Comparison of ENCODE assay signal across 26 mouse cellular contexts in genomic region chr2:120387291-120387690, GRCm38 (mm10).
"Had no signal": no experiment of that assay in that cellular context is flagged by ENCODE, and none has a peak within 500 bp of the region (broad histone marks: within the 10 kb centered on the region; RNA-seq: fewer than 3 reads in every experiment).

No protein-coding gene starts in this region.

- H3K27ac ChIP-seq: embryonic facial prominence, embryonic 10.5 days; embryonic facial prominence, embryonic 12.5 days; embryonic facial prominence, embryonic 13.5 days; embryonic facial prominence, embryonic 15.5 days; forebrain, embryonic 10.5 days; forebrain, embryonic 12.5 days; forebrain, embryonic 13.5 days; forebrain, embryonic 15.5 days; heart, adult 2 months; heart, embryonic 10.5 days had no signal

- H3K4me3 ChIP-seq: embryonic facial prominence, embryonic 10.5 days; embryonic facial prominence, embryonic 12.5 days; embryonic facial prominence, embryonic 13.5 days; embryonic facial prominence, embryonic 15.5 days; erythroblast, embryonic 14.5 days; forebrain, embryonic 10.5 days; forebrain, embryonic 12.5 days; forebrain, embryonic 13.5 days; forebrain, embryonic 15.5 days; heart, adult 2 months; heart, embryonic 10.5 days had no signal

- DNase-seq: cerebellum, adult 2 months; cerebellum, adult 8-10 months; cerebellum, adult 9-10 months; cerebellum, adult 9-11 months; cerebellum, postnatal 10 days; cerebellum, postnatal 14 days; cerebellum, postnatal 25 days; cerebellum, postnatal 36 days; embryo, embryonic 11 days; forebrain, postnatal 0 days; gastrocnemius, postnatal 10 days; gastrocnemius, postnatal 14 days; gastrocnemius, postnatal 25 days; heart, adult 11 months; heart, adult 18-20 months; heart, adult 2 months had no signal
